Mouse (Mus musculus) thymus, adult 2 months (tissue): Measurements from ENCODE around the gene Tbc1d20.

ENCODE experiments used
- CTCF ChIP-seq: fragments of 200-500 bp; IDR thresholded peaks from 2 replicates; pipeline ENCODE4 v1.5.1; 2012; ENCODE audit warnings: mild to moderate bottlenecking, control low read depth, low read length, moderate library complexity, borderline replicate concordance; ENCODE audit not compliant: control insufficient read depth, poor library complexity, insufficient read depth; ENCODE audit errors: extremely low read depth
- POLR2A ChIP-seq: fragments of 200-500 bp; IDR thresholded peaks from 2 replicates; pipeline ENCODE4 v1.6.1; 2012; ENCODE audit warnings: mild to moderate bottlenecking, low read length, control low read depth, moderate library complexity; ENCODE audit not compliant: control insufficient read depth, poor library complexity, insufficient read depth; ENCODE audit errors: extremely low read depth

DNA sequence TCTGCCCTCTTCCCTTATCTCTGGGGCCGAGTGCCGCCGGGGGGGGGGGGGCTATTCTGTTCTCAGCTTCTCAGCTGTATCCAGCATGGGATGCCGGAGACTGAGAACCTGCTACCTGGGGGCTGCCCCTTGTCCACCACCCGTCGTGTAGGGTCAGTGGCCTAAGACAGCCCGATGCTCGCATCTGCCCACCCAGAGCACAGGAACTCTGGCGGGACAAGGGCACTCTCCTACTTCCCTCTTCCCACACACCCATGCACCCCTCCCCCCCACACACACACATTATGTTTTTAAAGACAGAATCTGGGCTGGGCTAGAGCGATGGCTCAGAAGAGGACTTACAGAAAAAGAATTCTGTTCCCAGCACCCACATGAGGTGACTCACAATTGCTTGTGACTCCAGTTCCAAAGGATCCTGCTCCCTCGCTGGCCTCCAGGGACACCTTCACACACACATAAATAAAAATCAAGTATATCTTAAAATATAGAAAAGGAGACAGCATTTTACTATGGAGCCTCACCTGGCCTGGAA, 41.7 kb downstream of the Tbc1d20 start:
- TF ChIP-seq CTCF (no peak), POLR2A (no peak)
